Mouse (Mus musculus) layer of hippocampus, postnatal 14 days (tissue): Measurements from ENCODE around the gene Commd1. TPM values are rescaled to one million over a fixed set of nuclear protein-coding genes. Genes with fewer than 3 reads are reported as not detected.

Experiments
- DNase-seq, 2 experiments: peaks; one replicate each; pipeline ENCODE4 v3.0.0; 2021 to 2022; ENCODE audit warnings: low spot score in 2 of 2, mixed read lengths in 1 of 2
- long read RNA-seq, 2 experiments: library from polyadenylated mRNA; stranded (forward); transcript quantifications; one replicate each; pipeline ENCODE4 v2.0.0; 2021
- total RNA-seq, 2 experiments: library from RNA; stranded (reverse); gene quantifications; 2 replicates each; pipeline ENCODE4 v1.2.3; 2021

Gene Commd1
- total RNA-seq, result 10 to 100 TPM; 54.8 to 61.3 TPM
- long read RNA-seq, experiment 1, full-length matches to known transcripts, result 17 of 17 reads
- long read RNA-seq, experiment 1, partial matches to known transcripts, result 0 of 17 reads
- long read RNA-seq, experiment 1, other reads (novel, unspliced or antisense), result 0 of 17 reads
- long read RNA-seq, experiment 2, full-length matches to known transcripts, result 49 of 53 reads
- long read RNA-seq, experiment 2, partial matches to known transcripts, result 1 of 53 reads
- long read RNA-seq, experiment 2, other reads (novel, unspliced or antisense), result 3 of 53 reads

DNA sequence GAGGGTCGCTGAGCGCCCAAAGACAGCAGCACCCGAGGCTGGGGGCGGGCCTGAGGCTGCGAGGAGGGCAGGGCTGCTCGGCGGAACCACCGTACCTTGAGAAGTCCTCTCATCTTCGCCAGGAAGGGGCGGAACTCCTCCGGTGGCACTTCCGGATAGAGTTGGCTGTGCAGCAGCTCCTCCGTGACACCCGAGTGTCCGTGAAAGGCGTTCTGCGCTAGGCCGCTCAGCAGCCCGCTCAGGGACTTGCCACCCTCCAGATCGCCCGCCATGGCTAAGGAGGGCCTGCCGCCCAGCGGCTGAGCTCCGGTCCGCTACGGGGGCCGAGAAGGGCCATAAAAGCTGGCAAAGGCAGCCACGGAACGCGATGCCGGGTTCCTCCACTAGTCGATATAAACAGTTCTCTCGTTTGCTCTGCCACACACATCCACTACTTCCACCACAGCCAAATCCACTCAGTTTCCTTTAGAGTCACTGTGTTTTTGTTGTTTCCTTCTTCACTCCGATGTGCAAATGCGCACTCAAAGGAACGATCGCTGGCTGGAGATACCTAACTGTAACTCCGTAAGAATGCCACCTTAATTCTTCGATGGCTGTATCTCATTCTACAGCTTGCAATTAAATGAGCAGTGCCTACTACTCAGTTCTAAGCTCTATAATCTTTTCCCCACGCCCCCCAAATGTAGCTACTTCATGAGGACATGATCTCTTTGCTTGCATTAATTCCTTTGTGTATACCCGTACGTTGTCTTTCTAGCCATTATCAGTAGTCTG is at the start of gene Commd1, which contains the start of gene Gm28048:
Gene Commd1, minus strand, starts transcription at position 399 of the 774 bp plus-strand sequence.
Gene Gm28048, minus strand, starts transcription at position 107 of the 774 bp plus-strand sequence.
- peak; percentile 96 to 97 for DNase-seq

DNA sequence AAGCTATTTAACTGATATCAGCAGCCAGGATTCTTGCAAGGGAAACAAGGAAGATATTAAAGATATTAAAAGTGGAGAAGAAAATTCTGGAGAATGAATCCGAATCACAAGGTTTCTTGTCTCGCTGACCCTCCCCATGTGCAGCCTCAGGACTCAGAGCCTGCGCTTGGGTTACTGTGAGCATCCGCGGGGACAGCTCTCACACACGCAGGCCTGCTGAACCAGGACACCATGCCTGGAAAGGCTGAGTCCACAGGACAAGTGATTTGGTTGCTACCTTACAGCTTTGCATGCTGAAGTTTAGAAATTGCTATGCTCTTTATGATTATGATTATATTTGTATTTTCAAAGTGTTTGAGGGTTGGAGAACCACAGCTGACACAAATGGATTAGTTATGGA is 47.2 kb upstream of the Commd1 start:
- no peak for DNase-seq

DNA sequence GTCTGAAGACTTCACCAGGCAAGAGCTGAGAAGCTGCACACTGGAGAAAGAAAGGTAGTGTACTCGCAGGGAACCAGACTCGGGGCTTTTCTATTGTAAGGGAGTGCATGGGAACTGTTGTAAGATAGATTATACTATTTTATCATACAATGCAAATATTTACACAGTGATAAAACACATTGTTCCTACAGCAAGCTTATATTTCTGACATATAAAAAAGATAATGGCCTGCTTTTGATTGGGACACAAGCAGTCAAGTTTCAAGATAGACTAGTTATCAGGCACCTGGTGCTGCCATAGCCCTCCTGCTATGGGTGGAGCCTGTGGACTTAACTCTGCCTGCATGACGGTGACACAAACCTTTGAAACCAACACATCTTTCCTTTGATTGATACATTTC is 46.8 kb upstream of the Commd1 start:
- DNase-seq, result no peak

GRCm38 (mm10) chr11:23024169-23024568 is 42.0 kb upstream of the Commd1 start:
- DNase-seq, result no peak

- DNase-seq, result no peak
Measured at GRCm38 (mm10) chr11:23023155-23023554, 41.0 kb upstream of the Commd1 start.

GRCm38 (mm10) chr11:23020841-23021240 is 38.7 kb upstream of the Commd1 start:
- no peak for DNase-seq

DNA sequence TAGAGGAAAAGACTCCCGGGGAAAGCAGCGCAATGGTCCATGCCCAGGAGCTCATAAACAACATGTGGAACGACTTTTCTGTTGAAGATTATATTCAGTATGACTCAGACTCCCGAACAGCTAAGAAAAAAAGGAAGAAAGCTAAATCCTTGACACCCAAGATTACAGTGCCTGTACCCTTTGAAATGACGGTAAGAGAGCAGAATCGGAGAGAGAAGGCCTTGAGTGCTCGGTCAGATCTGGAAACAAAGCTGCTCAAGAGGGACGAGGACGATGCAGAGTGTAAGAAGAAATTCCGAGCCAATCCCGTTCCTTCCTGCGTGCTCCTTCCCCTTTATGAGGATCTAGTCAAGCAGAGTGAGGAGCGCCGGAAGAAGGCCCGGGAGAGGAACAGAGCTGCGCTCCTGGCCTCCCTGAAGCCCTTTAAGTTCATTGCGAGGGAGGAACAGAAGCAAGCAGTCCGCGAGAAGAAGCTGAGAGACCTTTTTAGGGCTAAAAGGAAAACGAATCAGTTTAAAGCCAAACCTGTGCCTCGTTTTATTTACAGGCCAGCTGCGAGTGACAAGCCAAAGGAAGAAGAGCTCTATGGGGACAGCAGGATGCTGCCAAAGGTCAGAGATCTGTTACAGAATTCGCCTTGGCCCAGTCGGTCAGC is 38.1 kb upstream of the Commd1 start:
- DNase-seq, result no peak

DNA sequence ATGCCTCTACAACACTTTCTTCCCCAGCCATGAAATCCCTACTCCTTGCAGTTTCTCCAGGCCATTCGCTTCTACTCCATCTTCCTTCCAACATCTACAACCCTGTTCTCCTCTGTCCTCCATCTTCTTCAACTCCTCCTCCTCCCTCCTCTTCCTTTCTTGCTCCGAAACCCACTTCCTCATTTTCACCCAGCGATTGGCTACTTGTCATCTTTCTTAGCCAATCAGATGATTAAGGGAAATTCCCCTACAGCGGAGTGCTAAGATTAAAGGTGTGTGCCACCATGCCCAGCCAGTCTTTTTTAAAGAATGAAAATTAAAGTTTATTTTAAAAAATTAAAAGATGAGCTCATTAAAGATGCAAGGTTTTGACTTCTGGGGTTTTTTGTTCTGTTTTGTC is 35.8 kb upstream of the Commd1 start:
- no peak for DNase-seq

- no peak for DNase-seq
Measured at GRCm38 (mm10) chr11:23014996-23015395, 32.8 kb upstream of the Commd1 start.

- no peak for DNase-seq
Measured at GRCm38 (mm10) chr11:23013580-23014294, 31.6 kb upstream of the Commd1 start.

- no peak for DNase-seq
Measured at GRCm38 (mm10) chr11:23013096-23013495, 30.9 kb upstream of the Commd1 start.

DNA sequence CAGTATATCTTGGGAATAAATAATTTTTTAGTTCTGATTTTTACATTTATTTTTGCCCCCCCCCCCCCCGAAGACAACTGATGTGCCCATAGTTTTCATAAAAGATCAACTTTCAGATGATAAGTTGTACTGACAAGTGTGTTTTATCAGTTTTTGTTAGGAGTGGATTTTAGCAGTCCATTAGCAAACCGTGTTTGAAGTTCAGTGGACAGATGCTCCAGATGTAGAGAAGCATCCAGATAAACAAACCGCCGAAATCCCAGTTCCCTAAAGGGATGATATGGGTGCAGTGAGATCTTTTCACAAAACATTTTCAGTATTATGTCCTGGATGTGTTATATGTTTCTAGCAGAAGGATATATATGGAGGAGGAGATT is 26.6 kb upstream of the Commd1 start:
- DNase-seq, result no peak

GRCm38 (mm10) chr11:23008181-23008823 is 26.1 kb upstream of the Commd1 start:
- peak in 1 of 2 experiments; percentile 81 for DNase-seq

- peak; percentile 82 to 96 for DNase-seq
Measured at GRCm38 (mm10) chr11:23007481-23008180, 25.4 kb upstream of the Commd1 start, which contains the start of gene Fam161a. TSS of gene Fam161a (plus strand) at chr11:23007531.

DNA sequence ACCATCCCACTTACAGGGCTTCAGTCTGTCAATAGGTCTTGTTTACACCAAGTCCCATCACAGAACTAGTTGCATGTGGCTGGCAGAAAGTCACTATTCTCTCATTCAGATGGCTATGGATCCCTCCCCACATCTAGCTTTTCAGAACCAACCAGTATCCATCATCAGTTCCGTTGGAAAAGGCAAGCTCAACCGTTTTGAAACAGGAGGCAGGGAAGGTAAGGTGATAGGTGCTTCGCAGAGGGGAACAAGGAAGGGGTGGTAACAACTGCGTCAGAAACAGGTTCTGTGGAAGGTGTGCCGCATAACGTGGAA is 24.9 kb upstream of the Commd1 start:
- no peak for DNase-seq

- no peak for DNase-seq
Measured at GRCm38 (mm10) chr11:23005276-23005675, 23.1 kb upstream of the Commd1 start.

DNA sequence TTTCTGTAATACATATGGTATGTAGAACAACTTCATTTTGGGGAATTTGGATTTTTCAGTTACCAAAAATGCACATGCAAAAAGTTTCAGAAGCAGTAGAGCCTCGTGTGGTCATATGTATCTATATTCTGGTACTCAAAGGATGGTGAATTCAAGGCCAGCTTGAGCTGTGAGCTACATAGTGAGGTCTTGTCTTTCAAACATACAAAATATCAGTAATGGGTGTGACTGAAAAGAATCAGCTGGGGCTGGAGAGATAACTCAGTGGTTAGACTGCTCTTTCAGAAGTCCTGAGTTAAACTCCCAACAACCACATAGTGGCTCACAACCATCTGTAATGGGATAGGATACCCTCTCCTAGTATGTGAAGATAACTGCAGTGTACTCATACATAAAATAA is 16.1 kb upstream of the Commd1 start:
- no peak for DNase-seq

GRCm38 (mm10) chr11:22995461-22995860 is 13.3 kb upstream of the Commd1 start:
- DNase-seq, result no peak

GRCm38 (mm10) chr11:22994271-22994670 is 12.1 kb upstream of the Commd1 start:
- no peak for DNase-seq

DNA sequence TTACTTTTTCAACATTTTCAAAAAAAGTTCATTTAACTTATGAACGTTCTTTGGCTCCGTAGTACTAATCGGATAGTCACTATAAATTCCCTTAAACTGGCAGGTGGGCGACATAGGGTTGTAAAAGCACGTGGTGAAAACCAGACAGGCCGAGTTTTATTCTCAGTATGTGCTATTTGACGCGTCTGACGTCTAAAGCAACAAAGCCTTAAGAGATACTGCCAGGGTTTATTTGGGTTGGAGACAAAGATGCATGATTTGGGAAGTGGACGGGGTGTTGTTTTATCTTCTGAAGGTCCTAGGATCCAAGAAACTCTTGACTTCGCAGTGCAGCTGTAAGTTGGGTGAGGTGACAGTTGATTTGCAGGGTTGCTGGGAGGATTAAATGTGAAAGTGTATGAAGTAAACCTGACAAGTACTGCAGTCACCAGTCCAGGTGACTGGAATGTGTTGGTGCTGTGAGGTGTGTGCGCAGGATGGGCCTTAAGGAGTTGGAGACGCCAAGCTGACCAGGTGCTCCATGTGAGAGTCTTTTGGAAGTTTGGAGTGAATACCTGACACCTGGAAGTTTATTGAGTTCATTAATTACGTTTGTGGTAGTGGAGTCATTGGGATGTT is 9.1 kb upstream of the Commd1 start:
- DNase-seq, result no peak
